Mouse (Mus musculus) right cerebral cortex, postnatal 36 days (tissue): Measurements from ENCODE around the gene Kcnj8.

Source experiments
- DNase-seq, 2 experiments: peaks; one replicate each; pipeline ENCODE4 v3.0.0; 2022; ENCODE audit warnings: low spot score in 2 of 2, mixed read lengths in 1 of 2

Kcnj8 gene

GRCm38 (mm10) chr6:142571055-142571618 lies at the start of gene Kcnj8:
Gene Kcnj8, minus strand, starts transcription at chr6:142571614.
- DNase-seq: peak in 1 of 2 experiments; percentile 3

- DNase-seq: no peak
Measured at GRCm38 (mm10) chr6:142616659-142617058, 45.2 kb upstream of the Kcnj8 start.

GRCm38 (mm10) chr6:142614324-142614723 lies 42.9 kb upstream of the Kcnj8 start:
- no peak for DNase-seq

GRCm38 (mm10) chr6:142612366-142612765 lies 41.0 kb upstream of the Kcnj8 start:
- DNase-seq: no peak

GRCm38 (mm10) chr6:142609401-142610373 lies 38.3 kb upstream of the Kcnj8 start:
- DNase-seq: no peak

GRCm38 (mm10) chr6:142607080-142607479 lies 35.7 kb upstream of the Kcnj8 start:
- DNase-seq: no peak

GRCm38 (mm10) chr6:142602772-142603171 lies 31.4 kb upstream of the Kcnj8 start:
- no peak for DNase-seq

- DNase-seq: no peak
Measured at GRCm38 (mm10) chr6:142578831-142579230, 7.4 kb upstream of the Kcnj8 start.

GRCm38 (mm10) chr6:142577801-142578200 lies 6.4 kb upstream of the Kcnj8 start:
- no peak for DNase-seq

- no peak for DNase-seq
Measured at GRCm38 (mm10) chr6:142572876-142573275, 1.5 kb upstream of the Kcnj8 start.

- DNase-seq: no peak
Measured at GRCm38 (mm10) chr6:142571629-142572360, 381 bp upstream of the Kcnj8 start.

GRCm38 (mm10) chr6:142570046-142570770 lies 1.2 kb downstream of the Kcnj8 start:
- no peak for DNase-seq

- no peak for DNase-seq
Measured at GRCm38 (mm10) chr6:142568713-142569357, 2.6 kb downstream of the Kcnj8 start.

GRCm38 (mm10) chr6:142567452-142567851 lies 4.0 kb downstream of the Kcnj8 start:
- DNase-seq: no peak

GRCm38 (mm10) chr6:142564746-142565145 lies 6.7 kb downstream of the Kcnj8 start:
- DNase-seq: no peak

GRCm38 (mm10) chr6:142561151-142561550 lies 10.3 kb downstream of the Kcnj8 start:
- no peak for DNase-seq

- no peak for DNase-seq
Measured at GRCm38 (mm10) chr6:142558772-142559679, 12.4 kb downstream of the Kcnj8 start.

GRCm38 (mm10) chr6:142558076-142558475 lies 13.3 kb downstream of the Kcnj8 start:
- DNase-seq: peak in 1 of 2 experiments; percentile 3

- DNase-seq: no peak
Measured at GRCm38 (mm10) chr6:142555988-142556387, 15.4 kb downstream of the Kcnj8 start.

- no peak for DNase-seq
Measured at GRCm38 (mm10) chr6:142551482-142551881, 19.9 kb downstream of the Kcnj8 start.
